Mouse (Mus musculus) left cerebral cortex, adult 11 months (tissue): ENCODE measurements around the gene Pon2.
"Not testable (repeated sequence)": the region's sequence is repeated elsewhere in the genome, so short reads cannot be mapped to it uniquely, and the experiment has no call there.

Source experiments
- DNase-seq: peaks from one replicate; pipeline ENCODE4 v3.0.0; 2022; ENCODE audit warnings: low spot score

Gene Pon2

DNA sequence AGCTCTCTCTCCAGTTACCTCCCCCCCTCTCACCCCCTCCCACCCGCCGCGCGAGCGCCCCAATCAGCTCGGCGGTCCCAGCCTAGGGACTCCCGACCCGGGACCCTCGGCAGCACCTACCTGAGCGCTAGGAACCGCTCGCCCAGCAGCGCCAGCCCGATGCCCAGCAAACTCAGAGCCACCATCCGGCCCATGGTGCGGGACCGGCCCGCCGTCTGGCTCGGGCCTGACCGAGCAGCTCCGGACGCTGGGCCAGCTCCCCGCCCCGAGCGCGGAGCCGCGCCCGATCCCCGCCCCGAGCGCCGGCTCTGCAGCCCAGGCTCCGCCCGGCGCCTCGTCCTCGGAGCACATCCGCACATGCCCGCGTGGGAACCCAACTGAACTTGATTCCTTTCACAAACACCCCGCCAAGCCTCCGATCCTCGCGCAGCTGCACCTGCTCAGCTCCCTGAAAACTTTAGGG, at the start of gene Pon2:
Pon2 (minus strand) TSS at position 364 of the 463 bp plus-strand sequence.
- DNase-seq, result no peak

DNA sequence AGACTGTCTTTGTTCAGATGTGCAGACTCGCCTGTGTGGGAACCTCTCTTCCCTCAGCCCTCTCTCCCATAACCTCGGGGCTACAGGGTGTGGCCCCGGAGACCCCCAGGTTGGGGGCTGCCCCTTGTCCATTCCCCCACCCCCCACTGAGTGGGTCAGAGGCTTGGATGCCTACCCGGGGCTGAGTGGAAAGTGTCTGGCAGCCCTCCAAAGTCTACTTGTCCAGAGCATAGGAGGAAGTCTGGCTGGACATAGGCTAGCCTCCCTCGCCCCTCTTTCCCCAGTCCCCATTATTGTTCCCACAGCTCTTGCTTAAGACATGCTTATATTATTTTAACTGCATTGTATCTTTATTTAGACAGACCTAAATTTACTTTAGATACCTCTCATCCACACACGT, 46.0 kb upstream of the Pon2 start:
- DNase-seq, result no peak

DNA sequence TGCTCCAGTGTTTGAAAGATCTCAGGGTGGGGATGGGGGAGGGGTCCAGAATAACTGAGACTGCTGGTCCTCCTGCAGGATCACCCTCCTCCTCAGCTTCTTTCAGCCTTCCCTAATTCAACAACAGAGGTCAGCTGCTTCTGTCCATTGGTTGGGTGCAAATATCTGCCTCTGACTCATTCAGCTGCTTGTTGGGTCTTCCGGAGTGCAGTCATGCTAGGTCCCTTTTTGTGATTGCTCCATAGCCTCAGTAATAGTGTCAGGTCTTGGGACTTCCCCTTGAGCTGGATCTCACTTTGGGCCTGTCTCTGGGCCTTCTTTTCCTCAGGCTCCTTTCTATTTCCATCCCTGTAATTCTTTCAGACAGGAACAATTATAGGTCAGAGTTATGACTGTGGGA, 41.0 kb upstream of the Pon2 start:
- not testable (repeated sequence) for DNase-seq

DNA sequence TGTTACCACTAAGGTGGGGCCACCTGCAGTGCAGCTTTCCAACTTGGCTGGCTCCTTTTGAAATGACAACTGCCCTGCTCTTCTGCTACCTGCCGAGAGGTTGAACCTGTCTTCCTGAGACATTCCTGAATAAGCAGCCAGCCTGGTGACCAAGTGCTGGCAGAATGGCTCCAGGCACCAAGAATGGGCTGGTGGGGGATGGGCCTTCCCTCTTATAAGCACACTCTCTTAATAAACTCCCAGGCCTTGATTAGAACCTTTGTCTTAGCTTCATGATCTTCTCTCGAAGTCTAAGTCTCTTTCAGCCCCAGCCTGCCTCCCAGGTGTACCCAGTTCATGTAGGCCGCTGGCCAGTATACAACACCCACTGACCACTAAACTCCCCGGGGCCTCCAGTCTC, 40.5 kb upstream of the Pon2 start:
- DNase-seq, result not testable (repeated sequence)

DNA sequence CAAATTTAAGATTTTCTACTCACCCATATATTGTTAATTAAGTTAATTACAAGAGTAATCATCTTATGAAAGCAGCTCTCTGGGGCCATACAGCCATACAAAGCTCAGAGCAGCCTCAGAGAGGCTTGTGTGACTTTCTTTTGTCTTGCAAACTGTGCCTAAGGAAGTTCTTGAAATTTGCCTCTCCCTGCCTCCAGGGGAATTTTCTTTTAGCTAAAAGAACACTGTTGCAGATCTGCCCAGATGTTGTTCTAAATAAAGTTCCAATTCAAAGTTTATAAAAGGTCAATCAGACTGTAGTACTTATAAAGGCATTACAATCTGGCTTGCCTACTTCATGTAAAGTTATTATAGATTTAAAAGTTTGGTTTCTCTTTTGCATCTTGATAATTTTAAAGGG, 37.8 kb upstream of the Pon2 start:
- not testable (repeated sequence) for DNase-seq

GRCm38 (mm10) chr6:5334021-5334420, 35.8 kb upstream of the Pon2 start:
- DNase-seq, result no peak

DNA sequence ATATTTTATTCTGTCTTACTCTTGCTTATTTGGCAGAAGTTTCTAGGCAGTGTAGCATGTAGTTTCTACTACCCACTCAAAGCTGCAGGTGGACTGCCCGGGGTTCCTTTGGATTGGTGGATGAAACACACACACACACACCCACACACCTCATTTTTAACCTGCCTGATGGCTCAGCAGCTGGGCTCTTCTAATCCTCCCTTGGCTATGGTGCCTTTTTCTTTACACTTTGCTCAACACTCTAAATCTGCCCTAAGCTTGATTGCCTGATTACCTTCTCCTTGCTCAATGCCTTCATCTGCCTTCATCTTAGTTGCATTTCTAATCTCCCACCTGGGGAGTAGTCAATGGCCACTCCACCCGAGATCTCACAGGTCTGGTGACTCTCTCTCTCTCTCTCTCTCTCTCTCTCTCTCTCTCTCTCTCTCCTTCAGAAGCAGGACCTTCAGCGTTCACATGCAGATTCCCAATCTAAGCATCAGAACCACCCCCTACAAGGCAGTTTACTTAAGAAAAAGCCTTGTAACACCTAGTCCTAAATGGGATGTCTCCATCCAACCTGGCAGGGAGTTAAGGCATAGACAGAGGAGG, 34.4 kb upstream of the Pon2 start:
- no peak for DNase-seq

DNA sequence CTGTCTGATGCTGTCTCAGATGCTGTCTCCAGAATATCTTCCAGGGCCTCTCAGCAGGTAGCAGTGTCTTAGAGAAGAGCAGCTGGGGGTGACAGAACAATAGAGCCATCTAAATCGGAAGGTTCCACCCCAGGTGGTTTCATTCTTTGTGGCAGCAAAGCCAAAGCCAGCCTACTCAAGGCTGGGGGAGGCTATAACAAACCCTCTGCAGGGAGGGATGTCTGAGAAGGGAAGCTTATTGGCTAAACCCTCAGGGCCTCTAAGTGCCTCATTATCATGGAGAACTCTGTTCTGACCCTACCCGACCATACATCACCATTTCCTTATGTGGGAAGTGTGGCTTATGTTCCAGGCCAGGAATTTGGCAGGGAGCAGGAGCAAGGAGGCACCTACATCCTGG, 26.9 kb upstream of the Pon2 start:
- DNase-seq, result no peak

- not testable (repeated sequence) for DNase-seq
Measured at GRCm38 (mm10) chr6:5324101-5324500, 25.8 kb upstream of the Pon2 start.

GRCm38 (mm10) chr6:5316630-5317029, 18.4 kb upstream of the Pon2 start:
- no peak for DNase-seq

- no peak for DNase-seq
Measured at GRCm38 (mm10) chr6:5315053-5315759, 17.0 kb upstream of the Pon2 start.

DNA sequence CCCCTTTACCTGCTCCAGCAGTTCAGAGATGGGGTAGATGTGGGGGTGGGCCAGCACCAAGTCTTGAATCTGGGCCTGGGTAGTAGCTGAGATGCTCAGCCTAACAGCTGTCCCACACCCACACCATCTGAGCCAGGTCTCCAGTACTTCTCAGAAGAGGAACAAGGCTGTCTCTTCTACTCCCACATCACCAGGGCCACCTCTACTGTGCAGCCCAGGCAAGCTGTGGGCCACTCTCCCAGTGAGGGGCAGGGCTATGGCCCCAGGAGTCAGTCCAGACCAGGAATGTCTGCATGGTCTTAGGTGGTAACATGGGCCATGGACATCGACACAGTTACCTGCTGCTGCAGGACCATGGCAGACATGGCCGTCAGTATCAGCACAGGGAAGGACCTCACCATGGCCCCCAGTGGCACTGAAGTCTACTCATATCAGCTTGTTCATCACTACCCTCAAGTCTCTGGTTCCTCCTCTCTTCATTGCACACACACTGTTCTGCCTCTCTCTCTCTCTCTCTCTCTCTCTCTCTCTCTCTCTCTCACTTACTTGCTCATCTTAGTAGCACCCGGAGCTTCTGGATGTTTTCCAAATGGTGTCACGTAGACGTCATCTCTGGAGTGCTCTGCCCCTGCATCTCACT, 15.8 kb upstream of the Pon2 start:
- no peak for DNase-seq

- no peak for DNase-seq
Measured at GRCm38 (mm10) chr6:5310491-5310890, 12.2 kb upstream of the Pon2 start.

DNA sequence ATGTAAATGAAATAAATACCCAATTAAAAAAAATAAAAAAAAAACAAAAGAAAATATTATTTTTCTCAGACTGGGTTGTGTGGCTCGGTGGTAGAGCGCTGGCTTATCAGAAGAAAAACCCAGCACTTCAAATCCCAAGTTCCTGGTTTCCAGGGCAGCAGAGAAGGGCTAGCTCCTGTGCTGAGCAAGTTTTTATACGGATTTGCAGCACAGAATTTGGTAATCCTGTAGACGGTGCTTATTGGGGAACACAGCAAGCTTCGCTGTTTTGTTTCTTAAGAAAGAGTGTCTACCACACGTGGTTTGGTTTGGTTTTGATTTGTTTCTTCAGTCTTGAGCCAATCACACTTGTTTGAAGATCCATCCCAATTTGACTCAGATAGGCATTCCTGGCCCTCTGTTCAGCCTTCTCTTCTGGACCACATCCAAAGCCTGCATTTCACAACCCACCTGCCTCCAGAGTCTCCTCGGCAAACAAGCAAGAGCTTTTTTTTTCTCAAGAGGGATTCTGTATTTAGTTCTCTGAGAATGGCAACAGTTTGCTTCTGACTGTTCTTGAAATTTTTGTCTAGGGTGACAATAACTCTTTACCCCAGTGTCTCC, 11.4 kb upstream of the Pon2 start:
- no peak for DNase-seq

DNA sequence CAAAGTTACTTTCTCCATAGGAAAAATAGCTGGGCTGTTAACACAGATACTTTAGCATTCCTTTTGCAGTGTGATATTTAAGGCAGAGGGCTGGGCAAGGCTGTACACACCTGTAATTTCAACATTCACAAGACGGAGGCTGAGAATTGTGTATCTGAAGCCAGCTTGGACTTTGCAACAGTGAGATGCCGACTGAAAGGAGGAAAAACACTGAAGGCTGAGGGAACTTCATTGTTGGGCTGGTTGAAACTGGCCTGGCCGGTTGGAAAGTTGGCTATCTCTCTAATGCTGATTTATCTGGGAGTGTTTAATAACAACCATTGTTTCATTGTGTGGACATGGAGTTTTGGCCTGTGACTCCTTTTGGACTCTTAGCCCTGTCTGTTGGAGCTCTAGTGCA, 7.7 kb upstream of the Pon2 start:
- DNase-seq, result no peak

- no peak for DNase-seq
Measured at GRCm38 (mm10) chr6:5304956-5305355, 6.7 kb upstream of the Pon2 start.

- DNase-seq, result no peak
Measured at GRCm38 (mm10) chr6:5300629-5301028, 2.4 kb upstream of the Pon2 start.

- DNase-seq, result no peak
Measured at GRCm38 (mm10) chr6:5299561-5299960, 1.3 kb upstream of the Pon2 start.

DNA sequence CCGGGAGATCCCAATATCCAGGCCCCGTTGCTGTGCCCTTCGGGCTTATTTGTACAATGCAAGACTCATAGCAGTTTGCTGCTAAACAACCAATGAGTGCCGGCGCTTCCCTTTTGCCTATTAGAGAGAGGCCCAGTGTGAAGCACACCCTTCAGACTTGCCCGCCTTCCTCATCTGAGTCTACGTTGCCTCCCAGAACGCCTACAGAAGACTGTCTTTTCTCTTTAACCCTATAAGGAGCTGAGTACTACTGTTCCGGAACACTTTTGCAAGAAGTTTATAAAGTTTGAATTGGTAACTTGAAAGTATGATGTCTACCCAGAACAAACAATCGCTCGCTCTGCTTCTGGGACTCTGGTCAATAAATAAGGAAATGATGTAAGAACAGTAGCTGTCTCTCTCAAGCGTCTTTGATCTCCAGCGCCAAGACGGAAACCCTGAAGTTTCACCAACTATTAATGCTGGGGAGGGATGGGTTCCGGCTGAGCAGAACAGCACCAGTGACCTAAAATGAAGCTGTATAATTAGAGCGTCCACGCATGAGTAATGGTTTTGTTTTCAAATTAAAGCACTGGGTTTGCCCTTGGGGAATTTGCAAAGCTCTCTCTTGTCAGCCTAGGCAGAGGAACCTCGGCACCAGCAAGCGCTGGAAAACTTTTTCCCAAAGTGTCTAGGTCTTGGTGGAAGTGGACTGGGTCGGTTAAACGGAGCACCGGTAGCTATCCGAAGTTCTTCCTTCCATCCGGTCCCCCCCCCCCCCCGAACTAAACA, 749 bp downstream of the Pon2 start:
- no peak for DNase-seq

DNA sequence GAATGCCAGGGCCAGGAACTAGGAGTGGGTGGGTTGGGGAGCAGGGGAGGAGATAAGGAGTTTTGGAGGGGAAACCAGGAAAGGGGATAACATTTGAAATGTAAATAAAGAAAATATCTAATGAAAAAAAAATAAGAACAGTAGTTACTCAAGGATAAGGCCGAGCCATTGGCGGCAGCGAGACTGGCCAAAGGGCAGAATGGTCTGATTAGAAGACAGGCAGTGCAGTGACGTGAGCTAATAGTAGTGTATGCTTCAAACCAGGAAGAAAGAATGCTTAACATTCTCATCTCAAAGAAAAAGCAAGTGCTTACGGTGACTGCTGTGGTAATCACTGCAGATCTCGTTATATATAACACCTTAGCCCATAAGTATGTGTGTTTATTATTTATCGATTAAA, 2.2 kb downstream of the Pon2 start:
- DNase-seq, result no peak

DNA sequence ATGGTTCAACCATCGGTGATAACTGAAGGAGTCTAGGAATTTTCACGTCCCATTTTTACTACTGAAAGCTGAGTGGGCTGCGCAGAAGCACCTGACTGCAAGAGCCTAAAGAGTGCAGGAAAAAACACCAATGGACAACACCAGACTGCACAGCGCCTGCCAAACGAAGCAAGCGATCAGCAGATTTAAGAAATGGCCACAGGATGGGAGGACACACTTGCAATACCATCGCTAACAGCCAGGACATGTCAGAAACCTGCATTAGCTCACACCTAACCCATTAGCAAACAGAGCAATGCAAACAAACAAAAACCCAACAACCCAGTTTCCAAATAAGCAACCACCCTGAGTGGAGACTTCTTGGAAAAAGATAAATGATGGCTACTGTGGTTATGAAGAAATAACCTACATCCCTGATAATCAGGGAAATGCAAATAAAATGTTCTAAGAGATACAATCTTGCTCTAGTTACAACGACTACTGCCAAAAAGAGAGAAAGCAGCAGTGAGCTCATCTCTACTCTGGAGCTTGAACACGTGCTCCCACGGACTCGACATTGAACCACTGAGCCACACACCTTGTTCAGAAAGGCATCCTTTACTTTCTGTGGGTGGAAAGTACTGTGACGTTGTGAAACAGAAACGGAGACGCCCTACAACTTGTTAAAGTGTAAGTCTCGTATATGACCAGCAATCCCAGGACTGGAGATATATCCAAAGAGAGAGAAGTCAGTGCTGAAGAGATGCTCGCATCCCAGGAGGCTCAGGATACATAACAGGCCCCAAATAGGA, 3.4 kb downstream of the Pon2 start:
- DNase-seq, result no peak
